Comparison of ENCODE assay signal across 7 mouse cellular contexts in the genomic region with DNA sequence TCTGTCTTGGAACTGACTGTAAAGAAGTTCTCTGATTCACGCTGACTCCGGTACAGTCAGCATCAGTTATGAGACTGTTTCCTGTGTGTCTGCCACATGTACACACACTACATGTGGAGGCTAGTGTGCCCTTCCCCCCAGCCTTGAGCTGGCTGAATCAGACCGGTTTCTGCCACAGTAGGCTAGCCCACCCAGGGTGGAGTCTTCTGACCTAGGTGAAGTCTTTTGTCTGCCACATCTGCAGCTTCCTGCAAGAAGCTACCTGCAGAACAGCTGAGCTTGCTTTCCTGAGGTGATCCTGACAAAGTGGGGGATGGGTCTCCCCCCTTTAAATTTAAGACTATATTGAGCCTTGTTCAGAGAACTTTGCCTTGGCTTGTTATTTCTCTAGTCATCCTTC. TPM values are rescaled to one million over a fixed set of nuclear protein-coding genes. Genes with fewer than 3 reads are reported as not detected.
A peak's percentile ranks its signal among the peaks of the same experiment; 100 is the strongest.
DNase-seq lines count a peak whose midpoint lies in the region; ATAC-seq and TF ChIP-seq lines count a peak whose summit lies in the region.

A gene (minus strand): TSS at position 146 of the 400 bp plus-strand sequence.

- no peak for ATAC-seq in embryonic facial prominence, embryonic 15.5 days (ENCODE audit: insufficient number of reproducible peaks, low FRiP score, low TSS enrichment, low read depth)
- ATAC-seq in heart, postnatal 0 days (ENCODE audit: insufficient read depth, low read depth) = no peak
- ATAC-seq in neural tube, embryonic 15.5 days (ENCODE audit: low FRiP score) = no peak

- peaks cover 11% of the 10 kb centered on the region for H3K36me3 ChIP-seq in C2C12 (ENCODE audit: control insufficient read depth, insufficient read depth)
- H3K36me3 ChIP-seq in embryonic facial prominence, embryonic 15.5 days = peaks cover 9% of the 10 kb centered on the region
- H3K36me3 ChIP-seq in heart, postnatal 0 days (replicated peaks; ENCODE audit: control insufficient read depth, insufficient read depth, low read length) = peaks cover 10% of the 10 kb centered on the region
- peaks cover 21% of the 10 kb centered on the region for H3K36me3 ChIP-seq in limb, embryonic 10.5 days
- H3K36me3 ChIP-seq in neural tube, embryonic 15.5 days = peaks cover 6% of the 10 kb centered on the region

- WGBS in embryonic facial prominence, embryonic 15.5 days = 78% methylated on average over 3 of the region's 3 CpGs
- 76% methylated on average over 3 of the region's 3 CpGs for WGBS in heart, postnatal 0 days
- WGBS in limb, embryonic 10.5 days = 84% methylated on average over 3 of the region's 3 CpGs
- WGBS in neural tube, embryonic 15.5 days = 86% methylated on average over 3 of the region's 3 CpGs

- peaks cover 36% of the 10 kb centered on the region for H3K79me3 ChIP-seq in C2C12 (ENCODE audit: low read depth)

- H3K9ac ChIP-seq in embryonic facial prominence, embryonic 15.5 days = peak within 1 kb of the TSS; percentile 87; the same call in 1 of the 2 replicates
- peak within 1 kb of the TSS; percentile 94 for H3K9ac ChIP-seq in heart, postnatal 0 days (replicated peaks; ENCODE audit: low read depth, low read length)
- peak within 1 kb of the TSS; percentile 99 for H3K9ac ChIP-seq in neural tube, embryonic 15.5 days (replicated peaks)

- peaks cover 39% of the 10 kb centered on the region for H3K79me2 ChIP-seq in C2C12 (ENCODE audit: control insufficient read depth, insufficient read depth)

- no peak for TF ChIP-seq CTCF in C2C12 (IDR thresholded peaks at IDR 0.05; ENCODE audit: control insufficient read depth, insufficient read depth, insufficient read length)
- no peak for TF ChIP-seq CTCF in heart, postnatal 0 days (IDR thresholded peaks at IDR 0.05; ENCODE audit: low read depth)

- DNase-seq in 416B (ENCODE audit: low read depth) (peak; percentile 21), adipocyte (ENCODE audit: low spot score) (no peak)
- no peak for DNase-seq in heart, postnatal 0 days (ENCODE audit: low spot score)
- DNase-seq in limb, embryonic 10.5 days (ENCODE audit: low spot score) = no peak

- H3K9me3 ChIP-seq in embryonic facial prominence, embryonic 15.5 days (replicated peaks) = no peaks in the 10 kb centered on the region
- H3K9me3 ChIP-seq in heart, postnatal 0 days (replicated peaks; ENCODE audit: control insufficient read depth, low read length) = no peaks in the 10 kb centered on the region
- H3K9me3 ChIP-seq in limb, embryonic 10.5 days (replicated peaks) = no peaks in the 10 kb centered on the region
- no peaks in the 10 kb centered on the region for H3K9me3 ChIP-seq in neural tube, embryonic 15.5 days (replicated peaks)

- H3K27me3 ChIP-seq in C2C12 (ENCODE audit: control insufficient read depth, insufficient read depth, insufficient read length) = no peaks in the 10 kb centered on the region
- H3K27me3 ChIP-seq in embryonic facial prominence, embryonic 15.5 days = no peaks in the 10 kb centered on the region
- no peaks in the 10 kb centered on the region for H3K27me3 ChIP-seq in heart, postnatal 0 days (ENCODE audit: control insufficient read depth, insufficient read depth, low read length)
- H3K27me3 ChIP-seq in limb, embryonic 10.5 days (ENCODE audit: low read depth, poor library complexity, severe bottlenecking) = no peaks in the 10 kb centered on the region
- H3K27me3 ChIP-seq in neural tube, embryonic 15.5 days (replicated peaks) = no peaks in the 10 kb centered on the region

- peak within 1 kb of the TSS; percentile 13 for H3ac ChIP-seq in C2C12 (ENCODE audit: control insufficient read depth, insufficient read length, low read depth)

- peaks cover 11% of the 10 kb centered on the region; the same call in 1 of the 2 replicates for H3K4me1 ChIP-seq in embryonic facial prominence, embryonic 15.5 days
- peaks cover 7% of the 10 kb centered on the region for H3K4me1 ChIP-seq in heart, postnatal 0 days (ENCODE audit: control insufficient read depth, insufficient read depth)
- H3K4me1 ChIP-seq in limb, embryonic 10.5 days = peaks cover 11% of the 10 kb centered on the region; the same call in 1 of the 2 replicates
- H3K4me1 ChIP-seq in neural tube, embryonic 15.5 days = peaks cover 22% of the 10 kb centered on the region

- TF ChIP-seq EP300 in heart, postnatal 0 days (IDR thresholded peaks at IDR 0.05; ENCODE audit: low read depth) = no peak

- peak within 1 kb of the TSS; percentile 79 for H3K4me3 ChIP-seq in C2C12 (ENCODE audit: insufficient read depth, poor library complexity, severe bottlenecking)
- H3K4me3 ChIP-seq in embryonic facial prominence, embryonic 15.5 days (replicated peaks) = peak within 1 kb of the TSS; percentile 93
- peak within 1 kb of the TSS; percentile 97 for H3K4me3 ChIP-seq in heart, postnatal 0 days (ENCODE audit: low read depth, low read length)
- peak within 1 kb of the TSS; percentile 70 for H3K4me3 ChIP-seq in limb, embryonic 10.5 days
- H3K4me3 ChIP-seq in neural tube, embryonic 15.5 days (replicated peaks) = peak within 1 kb of the TSS; percentile 99

- peak within 1 kb of the TSS; percentile 90; the same call in 1 of the 2 replicates for H3K27ac ChIP-seq in embryonic facial prominence, embryonic 15.5 days (replicated peaks)
- peak within 1 kb of the TSS; percentile 91 for H3K27ac ChIP-seq in heart, postnatal 0 days (ENCODE audit: low read depth)
- peak within 1 kb of the TSS; percentile 95 for H3K27ac ChIP-seq in limb, embryonic 10.5 days
- peak within 1 kb of the TSS; percentile 92 for H3K27ac ChIP-seq in neural tube, embryonic 15.5 days (replicated peaks)

- H3K4me2 ChIP-seq in embryonic facial prominence, embryonic 15.5 days (replicated peaks) = peak within 1 kb of the TSS; percentile 81
- H3K4me2 ChIP-seq in heart, postnatal 0 days (ENCODE audit: low read depth, low read length) = peak within 1 kb of the TSS; percentile 74
- peak within 1 kb of the TSS; percentile 93 for H3K4me2 ChIP-seq in neural tube, embryonic 15.5 days

TF ChIP-seq in C2C12, 6 proteins besides CTCF, POLR2A, EP300 and RAD21:
- TF ChIP-seq CEBPB (IDR thresholded peaks at IDR 0.05; ENCODE audit: low read depth) = no peak
- no peak for TF ChIP-seq USF1 (IDR thresholded peaks at IDR 0.05; ENCODE audit: low read depth)
- no peak for TF ChIP-seq MYOD1 (IDR thresholded peaks at IDR 0.05; ENCODE audit: control insufficient read depth, insufficient read length, low read depth)
- TF ChIP-seq MAX (IDR thresholded peaks at IDR 0.05) = no peak
- no peak for TF ChIP-seq FOSL1 (IDR thresholded peaks at IDR 0.05; ENCODE audit: insufficient read depth, low read length, poor library complexity, severe bottlenecking)
- TF ChIP-seq MYOG (IDR thresholded peaks at IDR 0.05; ENCODE audit: control insufficient read depth, extremely low read depth, insufficient read length) = no peak

RNA-seq across cellular contexts. Expression of the gene that starts here (rescaled TPM):
- polyA plus RNA-seq in C2C12 (2012; fragmentation: generic; extraction: Trizol) = 98.0 TPM
- polyA plus RNA-seq in embryonic facial prominence, embryonic 15.5 days (2015; fragmentation: Nextera tagmentation; extraction: Ambion mirVana) = 187 and 188 TPM in 2 replicates
- 54.8 and 57.3 TPM in 2 replicates for total RNA-seq in heart, postnatal 0 days (2014; rRNA removed; ENCODE audit: low replicate concordance)
- polyA plus RNA-seq in heart, postnatal 0 days (2015; fragmentation: Nextera tagmentation; extraction: Ambion mirVana) = 55.7 and 59.3 TPM in 2 replicates
- 297 and 310 TPM in 2 replicates for polyA plus RNA-seq in limb, embryonic 10.5 days (2016; fragmentation: Nextera tagmentation; extraction: Ambion mirVana)
- polyA plus RNA-seq in neural tube, embryonic 15.5 days (2015; fragmentation: Nextera tagmentation; extraction: Ambion mirVana) = 157 and 172 TPM in 2 replicates
